Comparison of ENCODE assay signal across 8 mouse cellular contexts in genomic region chr12:91799379-91799773, GRCm38 (mm10). TPM values are rescaled to one million over a fixed set of nuclear protein-coding genes. Genes with fewer than 3 reads are reported as not detected.
A peak's percentile ranks its signal among the peaks of the same experiment; 100 is the strongest.
DNase-seq lines count a peak whose midpoint lies in the region; ATAC-seq and TF ChIP-seq lines count a peak whose summit lies in the region.
"Had no signal": no experiment of that assay in that cellular context is flagged by ENCODE, and none has a peak within 500 bp of the region (broad histone marks: within the 10 kb centered on the region; RNA-seq: fewer than 3 reads in every experiment).

No protein-coding gene starts in this region.

- H3K36me3 ChIP-seq in kidney, adult 2 months (ENCODE audit: control insufficient read depth, insufficient read depth, low read length): no peaks in the 10 kb centered on the region
- H3K36me3 ChIP-seq: stomach, embryonic 15.5 days had no signal

- H3K4me3 ChIP-seq in kidney, adult 2 months (ENCODE audit: insufficient read depth, low read depth, low read length): no peak overlapping the region
- H3K4me3 ChIP-seq: stomach, embryonic 15.5 days had no signal

- H3K27ac ChIP-seq in kidney, adult 2 months (ENCODE audit: insufficient read depth, low read depth, low read length): no peak overlapping the region
- H3K27ac ChIP-seq: stomach, embryonic 15.5 days had no signal

- H3K4me1 ChIP-seq in kidney, adult 2 months (ENCODE audit: control insufficient read depth, insufficient read depth, low read length): no peaks in the 10 kb centered on the region
- H3K4me1 ChIP-seq: stomach, embryonic 15.5 days had no signal

- DNase-seq in kidney, adult 2 months: peak; percentile 41
- no peak for DNase-seq in kidney, postnatal 10 days
- DNase-seq in A20 (ENCODE audit: low read depth, low spot score): peak; percentile 73
- DNase-seq in induced T-regulatory cell, adult 2 months (ENCODE audit: low read depth): peak; percentile 82
- no peak for DNase-seq in right cerebral cortex, adult 2 months (ENCODE audit: low spot score in 2 of 2)
- DNase-seq in adrenal gland, adult 2 months: no peak

- no peak for TF ChIP-seq CTCF in kidney, adult 2 months (conservative IDR thresholded peaks at IDR 0.05; ENCODE audit: insufficient read depth, insufficient read length, low read depth, low read length)

- no peaks in the 10 kb centered on the region for H3K27me3 ChIP-seq in kidney, adult 2 months (replicated peaks; ENCODE audit: control insufficient read depth, insufficient read depth, low read length)
- H3K27me3 ChIP-seq: stomach, embryonic 15.5 days had no signal

- WGBS in kidney, adult 2 months: 12% methylated on average over 6 of the region's 6 CpGs

- ATAC-seq in CD4-positive, CD25-positive, alpha-beta regulatory T cell, adult 4 months: peak; percentile 62

- no peak for TF ChIP-seq POLR2A in kidney, adult 2 months (IDR thresholded peaks at IDR 0.05; ENCODE audit: low read depth, low read length)

RNA-seq across cellular contexts. Expression of gene Ston2, which starts 11.2 kb away (rescaled TPM):
- 23.3 and 42.8 TPM in 2 replicates for polyA plus RNA-seq in kidney, adult 2 months (2012; rRNA removed)
- polyA plus RNA-seq in CD4-positive, CD25-positive, alpha-beta regulatory T cell, adult 4 months (2017; shearing (Covaris generic)): under 1 TPM; 0.08 to 0.47 TPM
- total RNA-seq in adrenal gland, adult 2 months (2021): 1 to 10 TPM; 4.6 to 9.7 TPM
- 2.0 and 4.4 TPM in 2 replicates for polyA plus RNA-seq in adrenal gland, adult 2 months (2012; rRNA removed)

RNA-seq across cellular contexts. Expression of gene Sel1l, which starts 49.6 kb away (rescaled TPM):
- polyA plus RNA-seq in kidney, adult 2 months (2012; rRNA removed): 26.9 and 32.3 TPM in 2 replicates
- 10 to 100 TPM; 55.6 to 63.7 TPM for polyA plus RNA-seq in CD4-positive, CD25-positive, alpha-beta regulatory T cell, adult 4 months (2017; shearing (Covaris generic))
- 100 to 1,000 TPM; 135 to 181 TPM for total RNA-seq in adrenal gland, adult 2 months (2021)
- 26.9 and 28.8 TPM in 2 replicates for polyA plus RNA-seq in adrenal gland, adult 2 months (2012; rRNA removed)

Comparison
In these comparisons a context has a peak if more than half of its experiments do, and no peak if none do; other contexts are left out.
1. DNase-seq: peak in kidney, adult 2 months (single experiment), A20 (single experiment) and induced T-regulatory cell, adult 2 months (single experiment); none in kidney, postnatal 10 days (single experiment), right cerebral cortex, adult 2 months (0 of 2) and adrenal gland, adult 2 months (single experiment).